Mouse (Mus musculus) liver, embryonic 15.5 days (tissue): ENCODE measurements at regions not wholly inside any gene's neighbourhood (a gene's known extent, or its start where the extent isn't known, plus 50 kb on each side); places are given as distances from the start of the nearest gene placed in this dataset.
A peak's percentile ranks its signal among the peaks of the same experiment; 100 is the strongest.

Experiments used
- ATAC-seq: fragments of 200-750 bp; cut with Nextera tagmentation; 2 replicates; pipeline ENCODE4 v1.8.0; 2017; ENCODE audit warnings: moderate number of reproducible peaks, mild to moderate bottlenecking, moderate library complexity; ENCODE audit not compliant: insufficient read depth
- H3K27ac ChIP-seq: fragments of 300-500 bp; sonication (generic); replicated peaks from 2 replicates; pipeline ENCODE4 v1.5.1; 2015; ENCODE audit warnings: mild to moderate bottlenecking, inconsistent platforms
- H3K27me3 ChIP-seq: fragments of 300-500 bp; sonication (generic); 2 replicates; pipeline ENCODE4 v1.6.1; 2015; ENCODE audit warnings: mild to moderate bottlenecking, inconsistent platforms
- H3K36me3 ChIP-seq: fragments of 300-500 bp; sonication (generic); replicated peaks from 2 replicates; pipeline ENCODE4 v1.6.1; 2015; ENCODE audit warnings: moderate library complexity, mild to moderate bottlenecking, inconsistent platforms
- H3K4me1 ChIP-seq: fragments of 300-500 bp; sonication (generic); replicated peaks from 2 replicates; pipeline ENCODE4 v1.6.1; 2015; ENCODE audit warnings: inconsistent platforms
- H3K4me2 ChIP-seq: fragments of 300-500 bp; sonication (generic); 2 replicates; pipeline ENCODE4 v1.6.1; 2015; ENCODE audit warnings: moderate library complexity, mild to moderate bottlenecking, inconsistent platforms
- H3K4me3 ChIP-seq: fragments of 300-500 bp; sonication (generic); replicated peaks from 2 replicates; pipeline ENCODE4 v1.5.1; 2015; ENCODE audit warnings: mild to moderate bottlenecking, inconsistent platforms
- H3K9ac ChIP-seq: fragments of 300-500 bp; sonication (generic); 2 replicates; pipeline ENCODE4 v1.6.1; 2015; ENCODE audit warnings: moderate library complexity, mild to moderate bottlenecking, inconsistent platforms
- H3K9me3 ChIP-seq: fragments of 300-500 bp; sonication (generic); replicated peaks from 2 replicates; pipeline ENCODE4 v1.6.1; 2016; ENCODE audit warnings: inconsistent platforms
- WGBS: fragments of 180-500 bp; shearing (Covaris S2); methylation state at CpG from one replicate; pipeline ENCODE4 v1.1.7; 2015; ENCODE audit warnings: mixed read lengths; ENCODE audit not compliant: insufficient replicate concordance; 5-methylcytosine and 5-hydroxymethylcytosine counted together

GRCm38 (mm10) chr8:12156893-12157292 lies 121.7 kb upstream of the A230072I06Rik start:
- WGBS: 45% methylated on average over 1 of the region's 1 CpGs
- Histone ChIP-seq H3K9me3 (no peaks in the 10 kb centered on the region), H3K9ac (no peak overlapping the region), H3K4me3 (no peak overlapping the region), H3K27me3 (no peaks in the 10 kb centered on the region), H3K4me2 (no peak overlapping the region), H3K36me3 (no peaks in the 10 kb centered on the region), H3K27ac (no peak overlapping the region), H3K4me1 (no peaks in the 10 kb centered on the region)
- ATAC-seq: no peak

GRCm38 (mm10) chr8:12158188-12158587 lies 120.4 kb upstream of the A230072I06Rik start:
- WGBS: 58% methylated on average over 9 of the region's 9 CpGs

GRCm38 (mm10) chr8:12162921-12163705 lies 115.5 kb upstream of the A230072I06Rik start:
- Histone ChIP-seq H3K27ac (no peak overlapping the region), H3K4me3 (no peak overlapping the region), H3K4me1 (no peaks in the 10 kb centered on the region), H3K4me2 (peak overlapping the region; percentile 15; the same call in 1 of the 2 replicates), H3K9me3 (no peaks in the 10 kb centered on the region), H3K36me3 (no peaks in the 10 kb centered on the region), H3K9ac (no peak overlapping the region), H3K27me3 (peaks cover 14% of the 10 kb centered on the region)
- ATAC-seq: no peak
- WGBS: 24% methylated on average over 22 of the region's 22 CpGs

More at GRCm38 (mm10) chr8:12158188-12158587, 120.4 kb upstream of the A230072I06Rik start:
- H3K9ac ChIP-seq: no peak overlapping the region
- no peak overlapping the region for H3K27ac ChIP-seq
- H3K27me3 ChIP-seq: peaks cover 5% of the 10 kb centered on the region
- H3K4me3 ChIP-seq: no peak overlapping the region
- H3K4me1 ChIP-seq: no peaks in the 10 kb centered on the region
- no peaks in the 10 kb centered on the region for H3K36me3 ChIP-seq
- ATAC-seq: no peak
- H3K4me2 ChIP-seq: no peak overlapping the region
- H3K9me3 ChIP-seq: no peaks in the 10 kb centered on the region

GRCm38 (mm10) chr8:12165487-12166152 lies 113.0 kb upstream of the A230072I06Rik start:
- Histone ChIP-seq H3K36me3 (no peaks in the 10 kb centered on the region), H3K27me3 (peaks cover 14% of the 10 kb centered on the region), H3K9ac (no peak overlapping the region), H3K4me2 (no peak overlapping the region), H3K9me3 (no peaks in the 10 kb centered on the region), H3K4me1 (no peaks in the 10 kb centered on the region), H3K4me3 (no peak overlapping the region), H3K27ac (no peak overlapping the region)
- ATAC-seq: no peak
- WGBS: 66% methylated on average over 23 of the region's 23 CpGs

GRCm38 (mm10) chr8:12171788-12172187 lies 106.8 kb upstream of the A230072I06Rik start:
- H3K27me3 ChIP-seq: 0 out of 2 replicates have a peak, but pooled peaks cover 4% of the 10 kb centered on the region
- no peak overlapping the region for H3K9ac ChIP-seq
- no peak overlapping the region for H3K4me2 ChIP-seq
- no peaks in the 10 kb centered on the region for H3K9me3 ChIP-seq
- no peak overlapping the region for H3K27ac ChIP-seq
- H3K4me3 ChIP-seq: no peak overlapping the region
- H3K36me3 ChIP-seq: no peaks in the 10 kb centered on the region
- ATAC-seq: no peak
- H3K4me1 ChIP-seq: no peaks in the 10 kb centered on the region
- WGBS: 72% methylated on average over 12 of the region's 12 CpGs

GRCm38 (mm10) chr8:12175496-12175895 lies 103.1 kb upstream of the A230072I06Rik start:
- 58% methylated on average over 13 of the region's 13 CpGs for WGBS
- H3K4me1 ChIP-seq: no peaks in the 10 kb centered on the region

GRCm38 (mm10) chr8:12184666-12185065 lies 94.0 kb upstream of the A230072I06Rik start:
- H3K36me3 ChIP-seq: no peaks in the 10 kb centered on the region
- no peaks in the 10 kb centered on the region for H3K27me3 ChIP-seq
- H3K4me3 ChIP-seq: no peak overlapping the region
- H3K9ac ChIP-seq: no peak overlapping the region
- 54% methylated on average over 4 of the region's 4 CpGs for WGBS
- no peak overlapping the region for H3K4me2 ChIP-seq
- ATAC-seq: no peak
- H3K9me3 ChIP-seq: no peaks in the 10 kb centered on the region
- H3K4me1 ChIP-seq: no peaks in the 10 kb centered on the region
- no peak overlapping the region for H3K27ac ChIP-seq

More at GRCm38 (mm10) chr8:12175496-12175895, 103.1 kb upstream of the A230072I06Rik start:
- Histone ChIP-seq H3K4me3 (no peak overlapping the region), H3K9me3 (no peaks in the 10 kb centered on the region), H3K36me3 (no peaks in the 10 kb centered on the region), H3K27ac (no peak overlapping the region), H3K4me2 (no peak overlapping the region), H3K9ac (no peak overlapping the region), H3K27me3 (0 out of 2 replicates have a peak, but pooled peaks cover 4% of the 10 kb centered on the region)
- ATAC-seq: no peak

GRCm38 (mm10) chr8:12187366-12187765 lies 91.3 kb upstream of the A230072I06Rik start:
- Histone ChIP-seq H3K27me3 (no peaks in the 10 kb centered on the region), H3K36me3 (no peaks in the 10 kb centered on the region), H3K9ac (no peak overlapping the region), H3K27ac (no peak overlapping the region), H3K4me2 (no peak overlapping the region), H3K9me3 (no peaks in the 10 kb centered on the region), H3K4me3 (no peak overlapping the region), H3K4me1 (no peaks in the 10 kb centered on the region)
- no peak for ATAC-seq
- 55% methylated on average over 3 of the region's 3 CpGs for WGBS

- no peak overlapping the region for H3K4me2 ChIP-seq
- 70% methylated on average over 5 of the region's 5 CpGs for WGBS
- H3K27ac ChIP-seq: no peak overlapping the region
- H3K9me3 ChIP-seq: no peaks in the 10 kb centered on the region
- H3K27me3 ChIP-seq: no peaks in the 10 kb centered on the region
- H3K4me3 ChIP-seq: no peak overlapping the region
- no peak for ATAC-seq
- H3K9ac ChIP-seq: no peak overlapping the region
- H3K36me3 ChIP-seq: no peaks in the 10 kb centered on the region
- no peaks in the 10 kb centered on the region for H3K4me1 ChIP-seq
These were observed 90.2 kb upstream of the A230072I06Rik start for GRCm38 (mm10) chr8:12188451-12188850.

- 62% methylated on average over 4 of the region's 4 CpGs for WGBS
These were observed 89.7 kb upstream of the A230072I06Rik start for GRCm38 (mm10) chr8:12188960-12189359.

GRCm38 (mm10) chr8:12192006-12192405 lies 86.6 kb upstream of the A230072I06Rik start:
- no peaks in the 10 kb centered on the region for H3K9me3 ChIP-seq
- H3K4me1 ChIP-seq: no peaks in the 10 kb centered on the region
- H3K27ac ChIP-seq: no peak overlapping the region
- ATAC-seq: no peak
- H3K27me3 ChIP-seq: no peaks in the 10 kb centered on the region
- no peak overlapping the region for H3K4me2 ChIP-seq
- H3K36me3 ChIP-seq: no peaks in the 10 kb centered on the region
- H3K9ac ChIP-seq: no peak overlapping the region
- 19% methylated on average over 8 of the region's 8 CpGs for WGBS
- H3K4me3 ChIP-seq: no peak overlapping the region

More at GRCm38 (mm10) chr8:12188960-12189359, 89.7 kb upstream of the A230072I06Rik start:
- H3K27me3 ChIP-seq: no peaks in the 10 kb centered on the region
- no peaks in the 10 kb centered on the region for H3K36me3 ChIP-seq
- no peak overlapping the region for H3K4me2 ChIP-seq
- no peak overlapping the region for H3K4me3 ChIP-seq
- no peak overlapping the region for H3K27ac ChIP-seq
- no peak overlapping the region for H3K9ac ChIP-seq
- H3K9me3 ChIP-seq: no peaks in the 10 kb centered on the region
- H3K4me1 ChIP-seq: no peaks in the 10 kb centered on the region
- ATAC-seq: no peak
